Mouse (Mus musculus): ENCODE results near the gene Ccl9. TPM values are rescaled to one million over a fixed set of nuclear protein-coding genes. Genes with fewer than 3 reads are reported as not detected.

Gene Ccl9
- polyA plus RNA-seq, 1 experiment = 3.5 TPM

DNA sequence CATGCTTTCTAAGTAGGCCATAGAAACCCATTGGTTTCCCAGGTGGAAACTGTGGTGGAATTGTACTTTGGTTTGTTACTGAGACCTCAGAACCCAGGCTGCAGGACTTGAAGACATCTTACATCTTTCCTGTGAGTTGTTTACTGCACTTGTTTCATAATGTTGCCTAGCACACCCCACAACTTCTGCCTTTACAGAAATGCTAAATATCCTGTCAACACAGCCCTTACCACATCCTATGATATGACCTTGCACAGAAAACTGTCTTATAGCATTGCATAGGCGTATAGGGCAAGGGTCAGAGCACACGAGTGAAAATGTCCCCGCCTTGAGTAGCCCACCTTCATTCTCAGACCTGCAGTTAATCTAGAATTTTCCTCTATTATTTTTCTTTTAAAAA, 27.1 kb upstream of the Ccl9 start:
- Histone ChIP-seq H3K27me3 (ENCODE audit: control insufficient read depth, insufficient read depth, low read length) (no peaks in the 10 kb centered on the region), H3K27ac (ENCODE audit: insufficient read depth, low read length) (no peak overlapping the region), H3K4me1 (ENCODE audit: control insufficient read depth, insufficient read depth, insufficient read length) (no peaks in the 10 kb centered on the region), H3K36me3 (ENCODE audit: control insufficient read depth, insufficient read depth, low read length) (no peaks in the 10 kb centered on the region), H3K4me3 (ENCODE audit: extremely low read depth, insufficient read depth, insufficient read length) (no peak overlapping the region)
- 83% methylated on average over 3 of the region's 3 CpGs for WGBS
- TF ChIP-seq CTCF (IDR thresholded peaks at IDR 0.05; ENCODE audit: extremely low read depth, insufficient read depth, insufficient read length, insufficient replicate concordance) (no peak), POLR2A (IDR thresholded peaks at IDR 0.05; ENCODE audit: low read depth, low read length) (no peak)
- no peak for DNase-seq (ENCODE audit: low read depth in 1 of 2, low spot score in 2 of 2)

- no peak for DNase-seq (ENCODE audit: low read depth in 1 of 2, low spot score in 2 of 2)
- no peaks in the 10 kb centered on the region for H3K36me3 ChIP-seq (ENCODE audit: control insufficient read depth, insufficient read depth, low read length)
- H3K4me3 ChIP-seq (ENCODE audit: extremely low read depth, insufficient read depth, insufficient read length) = no peak overlapping the region
- H3K27ac ChIP-seq (ENCODE audit: insufficient read depth, low read length) = no peak overlapping the region
- H3K27me3 ChIP-seq (ENCODE audit: control insufficient read depth, insufficient read depth, low read length) = no peaks in the 10 kb centered on the region
- WGBS = 89% methylated on average over 4 of the region's 4 CpGs
- no peak for TF ChIP-seq CTCF (IDR thresholded peaks at IDR 0.05; ENCODE audit: extremely low read depth, insufficient read depth, insufficient read length, insufficient replicate concordance)
- no peak for TF ChIP-seq POLR2A (IDR thresholded peaks at IDR 0.05; ENCODE audit: low read depth, low read length)
- H3K4me1 ChIP-seq (ENCODE audit: control insufficient read depth, insufficient read depth, insufficient read length) = no peaks in the 10 kb centered on the region
Observed at GRCm38 (mm10) chr11:83604698-83605097, 26.3 kb upstream of the Ccl9 start.

DNA sequence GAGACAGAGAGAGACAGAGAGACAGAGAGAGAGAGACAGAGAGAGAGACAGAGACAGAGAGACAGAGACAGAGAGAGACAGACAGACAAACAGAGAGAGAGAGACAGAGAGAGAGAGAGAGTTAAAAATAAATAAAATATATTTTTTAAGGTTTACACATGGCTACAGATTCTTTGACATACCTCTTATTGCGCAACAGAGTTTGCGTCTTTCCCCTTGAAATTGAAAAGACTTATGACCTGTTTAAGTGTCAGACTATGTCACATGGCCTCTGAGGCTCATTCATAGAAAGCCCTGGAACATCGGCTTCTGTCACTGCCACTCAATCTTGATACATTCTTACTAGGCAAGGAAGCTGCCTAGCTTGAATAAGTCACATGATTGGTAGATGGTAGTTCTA, 25.0 kb upstream of the Ccl9 start:
- Histone ChIP-seq H3K4me3 (ENCODE audit: extremely low read depth, insufficient read depth, insufficient read length) (no peak overlapping the region), H3K27ac (ENCODE audit: insufficient read depth, low read length) (no peak overlapping the region), H3K4me1 (ENCODE audit: control insufficient read depth, insufficient read depth, insufficient read length) (no peaks in the 10 kb centered on the region), H3K36me3 (ENCODE audit: control insufficient read depth, insufficient read depth, low read length) (no peaks in the 10 kb centered on the region), H3K27me3 (ENCODE audit: control insufficient read depth, insufficient read depth, low read length) (no peaks in the 10 kb centered on the region)
- WGBS = 82% methylated on average over 3 of the region's 3 CpGs
- TF ChIP-seq CTCF (IDR thresholded peaks at IDR 0.05; ENCODE audit: extremely low read depth, insufficient read depth, insufficient read length, insufficient replicate concordance) (no peak), POLR2A (IDR thresholded peaks at IDR 0.05; ENCODE audit: low read depth, low read length) (no peak)
- DNase-seq (ENCODE audit: low read depth in 1 of 2, low spot score in 2 of 2) = no peak

- peaks cover 4% of the 10 kb centered on the region; the same call in 1 of the 2 replicates for H3K4me1 ChIP-seq (ENCODE audit: control insufficient read depth, insufficient read depth, insufficient read length)
- WGBS = 76% methylated on average over 2 of the region's 2 CpGs
Observed at GRCm38 (mm10) chr11:83600576-83600975, 22.1 kb upstream of the Ccl9 start.

DNA sequence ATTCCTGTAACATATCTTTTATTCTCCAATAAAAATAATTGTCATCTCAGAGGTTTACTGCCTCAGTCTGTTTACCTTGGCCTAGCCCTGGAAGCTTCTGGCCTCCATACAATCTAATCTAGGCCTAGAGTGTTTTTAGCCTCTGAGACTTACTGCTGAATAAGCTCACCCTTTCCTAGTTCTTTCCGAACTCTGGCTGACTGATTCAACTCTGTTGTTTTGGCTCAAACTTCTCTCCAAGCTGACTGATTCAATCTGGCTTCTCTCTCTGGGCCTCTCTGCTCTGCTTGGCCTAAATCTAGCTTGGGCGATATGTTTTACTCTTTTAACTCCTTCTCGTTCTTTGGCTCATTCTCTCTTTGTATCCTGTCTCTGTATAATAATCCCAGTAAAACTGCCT, 20.6 kb upstream of the Ccl9 start:
- TF ChIP-seq CTCF (IDR thresholded peaks at IDR 0.05; ENCODE audit: extremely low read depth, insufficient read depth, insufficient read length, insufficient replicate concordance) (no peak), POLR2A (IDR thresholded peaks at IDR 0.05; ENCODE audit: low read depth, low read length) (no peak)
- H3K4me3 ChIP-seq (ENCODE audit: extremely low read depth, insufficient read depth, insufficient read length) = no peak overlapping the region

More at GRCm38 (mm10) chr11:83600576-83600975, 22.1 kb upstream of the Ccl9 start:
- Histone ChIP-seq H3K36me3 (ENCODE audit: control insufficient read depth, insufficient read depth, low read length) (no peaks in the 10 kb centered on the region), H3K27me3 (ENCODE audit: control insufficient read depth, insufficient read depth, low read length) (no peaks in the 10 kb centered on the region), H3K4me3 (ENCODE audit: extremely low read depth, insufficient read depth, insufficient read length) (no peak overlapping the region), H3K27ac (ENCODE audit: insufficient read depth, low read length) (no peak overlapping the region)
- TF ChIP-seq POLR2A (IDR thresholded peaks at IDR 0.05; ENCODE audit: low read depth, low read length) (no peak), CTCF (IDR thresholded peaks at IDR 0.05; ENCODE audit: extremely low read depth, insufficient read depth, insufficient read length, insufficient replicate concordance) (no peak)
- no peak for DNase-seq (ENCODE audit: low read depth in 1 of 2, low spot score in 2 of 2)

GRCm38 (mm10) chr11:83598207-83598837, 19.9 kb upstream of the Ccl9 start:
- H3K36me3 ChIP-seq (ENCODE audit: control insufficient read depth, insufficient read depth, low read length) = no peaks in the 10 kb centered on the region
- TF ChIP-seq CTCF (IDR thresholded peaks at IDR 0.05; ENCODE audit: extremely low read depth, insufficient read depth, insufficient read length, insufficient replicate concordance) = no peak
- TF ChIP-seq POLR2A (IDR thresholded peaks at IDR 0.05; ENCODE audit: low read depth, low read length) = no peak
- H3K27ac ChIP-seq (ENCODE audit: insufficient read depth, low read length) = no peak overlapping the region
- H3K4me1 ChIP-seq (ENCODE audit: control insufficient read depth, insufficient read depth, insufficient read length) = peaks cover 4% of the 10 kb centered on the region; the same call in 1 of the 2 replicates
- DNase-seq (ENCODE audit: low read depth in 1 of 2, low spot score in 2 of 2) = no peak
- WGBS = 75% methylated on average over 3 of the region's 3 CpGs
- H3K27me3 ChIP-seq (ENCODE audit: control insufficient read depth, insufficient read depth, low read length) = no peaks in the 10 kb centered on the region
- no peak overlapping the region for H3K4me3 ChIP-seq (ENCODE audit: extremely low read depth, insufficient read depth, insufficient read length)

More for the DNA sequence above, 20.6 kb upstream of the Ccl9 start:
- Histone ChIP-seq H3K27me3 (ENCODE audit: control insufficient read depth, insufficient read depth, low read length) (no peaks in the 10 kb centered on the region), H3K27ac (ENCODE audit: insufficient read depth, low read length) (no peak overlapping the region), H3K36me3 (ENCODE audit: control insufficient read depth, insufficient read depth, low read length) (no peaks in the 10 kb centered on the region), H3K4me1 (ENCODE audit: control insufficient read depth, insufficient read depth, insufficient read length) (peaks cover 4% of the 10 kb centered on the region; the same call in 1 of the 2 replicates)
- DNase-seq (ENCODE audit: low read depth in 1 of 2, low spot score in 2 of 2) = no peak
- WGBS = 94% methylated on average over 3 of the region's 3 CpGs

DNA sequence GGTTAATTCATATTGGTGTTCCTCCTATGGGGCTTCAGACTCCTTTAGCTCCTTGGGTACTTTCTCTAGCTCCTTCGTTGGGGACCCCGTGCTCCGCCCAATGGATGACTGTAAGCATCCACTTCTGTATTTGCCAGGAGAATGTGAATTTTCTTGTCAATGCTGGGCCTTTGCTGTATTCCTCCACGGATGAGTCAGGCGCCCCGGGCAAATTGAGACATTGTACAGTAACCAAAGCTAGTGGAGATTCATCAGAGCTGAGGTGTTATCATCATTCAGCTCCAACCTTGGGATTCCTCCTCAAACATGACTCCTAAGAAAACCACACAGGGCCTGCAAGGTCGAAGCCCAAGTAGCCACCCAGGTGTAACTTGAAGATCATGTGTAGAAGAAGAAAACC, 19.4 kb upstream of the Ccl9 start:
- no peak for DNase-seq (ENCODE audit: low read depth in 1 of 2, low spot score in 2 of 2)
- no peaks in the 10 kb centered on the region for H3K36me3 ChIP-seq (ENCODE audit: control insufficient read depth, insufficient read depth, low read length)
- WGBS = 96% methylated on average over 7 of the region's 7 CpGs

More for the DNA sequence above, 19.4 kb upstream of the Ccl9 start:
- TF ChIP-seq CTCF (IDR thresholded peaks at IDR 0.05; ENCODE audit: extremely low read depth, insufficient read depth, insufficient read length, insufficient replicate concordance) (no peak), POLR2A (IDR thresholded peaks at IDR 0.05; ENCODE audit: low read depth, low read length) (no peak)
- Histone ChIP-seq H3K27me3 (ENCODE audit: control insufficient read depth, insufficient read depth, low read length) (no peaks in the 10 kb centered on the region), H3K27ac (ENCODE audit: insufficient read depth, low read length) (no peak overlapping the region), H3K4me3 (ENCODE audit: extremely low read depth, insufficient read depth, insufficient read length) (no peak overlapping the region), H3K4me1 (ENCODE audit: control insufficient read depth, insufficient read depth, insufficient read length) (peaks cover 7% of the 10 kb centered on the region; the same call in 1 of the 2 replicates)

Data from spleen, adult 2 months (tissue).